Mouse (Mus musculus) bone marrow, adult 2 months (tissue): ENCODE data around the gene Gm8113.
"Not testable (repeated sequence)": the region's sequence is repeated elsewhere in the genome, so short reads cannot be mapped to it uniquely, and the experiment has no call there.

Experiments
- CTCF ChIP-seq: fragments of 200-500 bp; IDR thresholded peaks from 2 replicates; pipeline ENCODE4 v1.5.1; 2011; ENCODE audit warnings: low read length, control low read depth; ENCODE audit not compliant: control insufficient read depth, insufficient read depth
- POLR2A ChIP-seq: fragments of 200-500 bp; IDR thresholded peaks from 2 replicates; pipeline ENCODE4 v1.6.1; 2011; ENCODE audit warnings: low read depth, mild to moderate bottlenecking, control low read depth, low read length, borderline replicate concordance; ENCODE audit not compliant: control insufficient read depth

- not testable (repeated sequence) for TF ChIP-seq CTCF, POLR2A
Measured at GRCm38 (mm10) chr14:43923459-43923858, 1.7 kb upstream of the Gm8113 start, which contains the start of gene Ear10.
